Comparison of ENCODE assay signal across 31 mouse cellular contexts in genomic region chr2:117139977-117140376, GRCm38 (mm10).
"Had no signal": no experiment of that assay in that cellular context is flagged by ENCODE, and none has a peak within 500 bp of the region (broad histone marks: within the 10 kb centered on the region; RNA-seq: fewer than 3 reads in every experiment).

No protein-coding gene starts in this region.

- H3K4me1 ChIP-seq: limb, embryonic 10.5 days; limb, embryonic 12.5 days; limb, embryonic 13.5 days; limb, embryonic 15.5 days; liver, embryonic 15.5 days had no signal

- H3K4me3 ChIP-seq: left cerebral cortex, adult 2 months; limb, embryonic 10.5 days; limb, embryonic 12.5 days; limb, embryonic 13.5 days; limb, embryonic 15.5 days; liver, embryonic 12.5 days; liver, embryonic 13.5 days; liver, embryonic 15.5 days; lung, embryonic 15.5 days; megakaryocyte, embryonic 14.5 days; midbrain, embryonic 10.5 days; midbrain, embryonic 12.5 days; midbrain, embryonic 13.5 days; midbrain, embryonic 15.5 days had no signal

- H3K27ac ChIP-seq: left cerebral cortex, adult 2 months; limb, embryonic 10.5 days; limb, embryonic 12.5 days; limb, embryonic 13.5 days; limb, embryonic 15.5 days; liver, embryonic 12.5 days; liver, embryonic 13.5 days; liver, embryonic 14.5 days; liver, embryonic 15.5 days; lung, embryonic 15.5 days; macrophage; midbrain, embryonic 10.5 days; midbrain, embryonic 12.5 days; midbrain, embryonic 13.5 days; midbrain, embryonic 15.5 days had no signal

- H3K9me3 ChIP-seq: limb, embryonic 10.5 days; limb, embryonic 12.5 days; limb, embryonic 13.5 days; limb, embryonic 15.5 days; liver, embryonic 12.5 days; liver, embryonic 13.5 days; liver, embryonic 15.5 days; lung, embryonic 15.5 days; megakaryocyte, embryonic 14.5 days; midbrain, embryonic 10.5 days; midbrain, embryonic 12.5 days; midbrain, embryonic 13.5 days; midbrain, embryonic 15.5 days had no signal

- H3K27me3 ChIP-seq: limb, embryonic 12.5 days; limb, embryonic 13.5 days; limb, embryonic 15.5 days; liver, embryonic 12.5 days; liver, embryonic 13.5 days; liver, embryonic 15.5 days; lung, embryonic 15.5 days; megakaryocyte, embryonic 14.5 days; midbrain, embryonic 12.5 days; midbrain, embryonic 13.5 days; midbrain, embryonic 15.5 days had no signal

- ATAC-seq: liver, embryonic 12.5 days; liver, postnatal 0 days; lung, postnatal 0 days; midbrain, embryonic 13.5 days; midbrain, embryonic 15.5 days; midbrain, embryonic 16.5 days had no signal

- H3K9ac ChIP-seq: limb, embryonic 12.5 days; limb, embryonic 13.5 days; limb, embryonic 15.5 days; liver, embryonic 12.5 days; liver, embryonic 13.5 days; liver, embryonic 14.5 days; liver, embryonic 15.5 days; liver, postnatal 0 days; lung, embryonic 14.5 days; lung, embryonic 15.5 days; midbrain, embryonic 12.5 days; midbrain, embryonic 13.5 days; midbrain, embryonic 15.5 days had no signal

- H3K36me3 ChIP-seq: limb, embryonic 10.5 days; limb, embryonic 12.5 days; limb, embryonic 13.5 days; limb, embryonic 15.5 days; liver, embryonic 12.5 days; liver, embryonic 13.5 days; liver, embryonic 15.5 days; lung, embryonic 15.5 days; midbrain, embryonic 10.5 days; midbrain, embryonic 12.5 days; midbrain, embryonic 13.5 days; midbrain, embryonic 15.5 days had no signal

- H3K4me2 ChIP-seq: limb, embryonic 12.5 days; limb, embryonic 13.5 days; limb, embryonic 15.5 days; liver, embryonic 11.5 days; liver, embryonic 12.5 days; liver, embryonic 13.5 days; liver, embryonic 15.5 days; lung, embryonic 14.5 days; lung, embryonic 15.5 days; midbrain, embryonic 11.5 days; midbrain, embryonic 12.5 days; midbrain, embryonic 13.5 days; midbrain, embryonic 15.5 days had no signal

- DNase-seq: left cerebral cortex, postnatal 4 days; liver; liver, embryonic 13.5 days; liver, postnatal 0 days; lung, adult 18-20 months; lung, adult 2 months; lung, embryonic 14.5 days; lung, postnatal 10 days; lung, postnatal 14 days; lung, postnatal 36 days; lung, postnatal 4 days; midbrain, embryonic 14.5 days had no signal
